15 mouse cellular contexts compared by ENCODE assay signal in the genomic region with DNA sequence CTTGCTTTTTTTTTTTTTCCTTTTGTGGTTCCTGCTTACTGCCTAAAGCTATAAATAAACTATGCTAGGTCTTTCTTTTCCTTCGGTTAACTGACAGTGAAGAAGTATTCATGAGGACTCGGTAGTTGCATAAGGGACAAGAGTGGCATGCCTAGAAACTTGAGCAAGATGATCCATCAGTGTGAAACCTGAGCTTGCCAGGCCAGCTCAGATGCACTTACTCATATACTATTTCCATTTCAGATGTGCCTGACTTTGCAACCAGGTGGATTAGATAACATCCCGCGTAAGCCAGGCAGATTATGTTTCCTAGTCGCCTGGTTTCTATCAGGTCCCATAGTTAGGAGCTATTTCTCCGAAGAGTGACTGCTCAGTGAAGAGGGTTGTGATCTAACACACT. TPM values are rescaled to one million over a fixed set of nuclear protein-coding genes. Genes with fewer than 3 reads are reported as not detected.
DNase-seq lines count a peak whose midpoint lies in the region; ATAC-seq lines count a peak whose summit lies in the region.
"Had no signal": no experiment of that assay in that cellular context is flagged by ENCODE, and none has a peak within 500 bp of the region (broad histone marks: within the 10 kb centered on the region; RNA-seq: fewer than 3 reads in every experiment).

No protein-coding gene starts in this region.

- no peaks in the 10 kb centered on the region for H3K27me3 ChIP-seq in embryonic facial prominence, embryonic 11.5 days (ENCODE audit: control insufficient read depth, insufficient read depth, low read length)
- H3K27me3 ChIP-seq in embryonic facial prominence, embryonic 10.5 days (replicated peaks; ENCODE audit: low read depth, poor library complexity, severe bottlenecking) = no peaks in the 10 kb centered on the region
- H3K27me3 ChIP-seq in kidney, embryonic 15.5 days = no peaks in the 10 kb centered on the region
- H3K27me3 ChIP-seq: embryonic facial prominence, embryonic 13.5 days had no signal

- no peaks in the 10 kb centered on the region for H3K36me3 ChIP-seq in embryonic facial prominence, embryonic 11.5 days (replicated peaks; ENCODE audit: control insufficient read depth, insufficient read depth, low read depth, low read length)
- H3K36me3 ChIP-seq in embryonic facial prominence, embryonic 10.5 days (replicated peaks) = no peaks in the 10 kb centered on the region
- no peaks in the 10 kb centered on the region for H3K36me3 ChIP-seq in kidney, embryonic 15.5 days
- H3K36me3 ChIP-seq: embryonic facial prominence, embryonic 13.5 days had no signal

- 46% methylated on average over 6 of the region's 6 CpGs for WGBS in embryonic facial prominence, embryonic 11.5 days
- WGBS in embryonic facial prominence, embryonic 10.5 days = 62% methylated on average over 6 of the region's 6 CpGs
- WGBS in kidney, embryonic 15.5 days = 36% methylated on average over 6 of the region's 6 CpGs

- H3K9me3 ChIP-seq in embryonic facial prominence, embryonic 11.5 days (replicated peaks; ENCODE audit: control insufficient read depth, low read length) = no peaks in the 10 kb centered on the region
- no peaks in the 10 kb centered on the region for H3K9me3 ChIP-seq in embryonic facial prominence, embryonic 10.5 days
- no peaks in the 10 kb centered on the region for H3K9me3 ChIP-seq in kidney, embryonic 15.5 days (replicated peaks)
- H3K9me3 ChIP-seq: embryonic facial prominence, embryonic 13.5 days had no signal

- no peaks in the 10 kb centered on the region for H3K4me1 ChIP-seq in embryonic facial prominence, embryonic 11.5 days (ENCODE audit: control insufficient read depth, insufficient read depth, low read length)
- peaks cover 13% of the 10 kb centered on the region for H3K4me1 ChIP-seq in embryonic facial prominence, embryonic 10.5 days
- peaks cover 15% of the 10 kb centered on the region for H3K4me1 ChIP-seq in kidney, embryonic 15.5 days

- ATAC-seq in embryonic facial prominence, embryonic 11.5 days (replicated peaks; ENCODE audit: insufficient number of reproducible peaks, low FRiP score, low TSS enrichment, low read depth) = no peak
- peak; percentile 29; the same call in 1 of the 2 replicates for ATAC-seq in kidney, embryonic 15.5 days (replicated peaks; ENCODE audit: low FRiP score)
- ATAC-seq in activated CD4-positive, CD25-positive, alpha-beta regulatory T cell, adult 4 months = no peak
- ATAC-seq: forebrain, embryonic 16.5 days had no signal

- H3K9ac ChIP-seq in embryonic facial prominence, embryonic 11.5 days (replicated peaks; ENCODE audit: low read length) = no peak overlapping the region
- no peak overlapping the region for H3K9ac ChIP-seq in kidney, embryonic 15.5 days
- H3K9ac ChIP-seq: embryonic facial prominence, embryonic 13.5 days had no signal

- no peak overlapping the region for H3K4me3 ChIP-seq in embryonic facial prominence, embryonic 11.5 days (ENCODE audit: low read depth, low read length)
- H3K4me3 ChIP-seq in embryonic facial prominence, embryonic 10.5 days = no peak overlapping the region
- H3K4me3 ChIP-seq in kidney, embryonic 15.5 days (replicated peaks) = no peak overlapping the region
- H3K4me3 ChIP-seq: embryonic facial prominence, embryonic 13.5 days had no signal

- H3K4me2 ChIP-seq in embryonic facial prominence, embryonic 11.5 days (ENCODE audit: low read depth, low read length) = no peak overlapping the region
- H3K4me2 ChIP-seq in kidney, embryonic 15.5 days = no peak overlapping the region
- H3K4me2 ChIP-seq: embryonic facial prominence, embryonic 13.5 days had no signal

- DNase-seq in embryonic facial prominence, embryonic 11.5 days (ENCODE audit: low spot score) = peak; percentile 28
- DNase-seq in embryonic facial prominence, embryonic 10.5 days (ENCODE audit: low spot score) = no peak
- no peak for DNase-seq in kidney, postnatal 25 days
- DNase-seq in 3T3-L1 (ENCODE audit: low read depth, low spot score) = peak; percentile 12
- DNase-seq in gastrocnemius, postnatal 25 days = peak; percentile 70
- DNase-seq in spleen, postnatal 36 days (ENCODE audit: low spot score in 2 of 2) = no peak
- DNase-seq: cerebellum, adult 9-10 months; kidney, adult 11 months; layer of hippocampus, adult 9-11 months; left cerebral cortex, postnatal 4 days had no signal

- no peak overlapping the region for H3K27ac ChIP-seq in embryonic facial prominence, embryonic 11.5 days (replicated peaks; ENCODE audit: low read depth, low read length)
- no peak overlapping the region for H3K27ac ChIP-seq in embryonic facial prominence, embryonic 10.5 days (replicated peaks)
- H3K27ac ChIP-seq in kidney, embryonic 15.5 days = no peak overlapping the region
- H3K27ac ChIP-seq: embryonic facial prominence, embryonic 13.5 days; macrophage had no signal

RNA-seq across cellular contexts. Expression of a gene that starts 41.9 kb away (rescaled TPM):
- polyA plus RNA-seq in embryonic facial prominence, embryonic 11.5 days (2014; fragmentation: Nextera tagmentation; extraction: Ambion mirVana) = 4.7 and 6.6 TPM in 2 replicates
- polyA plus RNA-seq in embryonic facial prominence, embryonic 10.5 days (2016; fragmentation: Nextera tagmentation; extraction: Ambion mirVana) = 4.9 and 5.1 TPM in 2 replicates
- 3.4 and 3.9 TPM in 2 replicates for polyA plus RNA-seq in kidney, embryonic 15.5 days (2015; fragmentation: Nextera tagmentation; extraction: Ambion mirVana)
- 10 to 100 TPM; 30.7 to 85.6 TPM for total RNA-seq in gastrocnemius, postnatal 25 days (2021)
- polyA plus RNA-seq in activated CD4-positive, CD25-positive, alpha-beta regulatory T cell, adult 4 months (2017; shearing (Covaris generic)) = 1 to 10 TPM; 1.7 to 1.9 TPM

Comparison
In these comparisons a context has a peak if more than half of its experiments do, and no peak if none do; other contexts are left out.
1. DNase-seq: peak in embryonic facial prominence, embryonic 11.5 days (single experiment), 3T3-L1 (single experiment) and gastrocnemius, postnatal 25 days (single experiment); none in embryonic facial prominence, embryonic 10.5 days (single experiment), kidney, postnatal 25 days (0 of 2) and spleen, postnatal 36 days (0 of 2).